Mouse (Mus musculus): ENCODE data around the gene Fam20a. TPM values are rescaled to one million over a fixed set of nuclear protein-coding genes. Genes with fewer than 3 reads are reported as not detected.

The Fam20a gene
- polyA plus RNA-seq, 1 experiment from 2014 or later, result 28.0 TPM

DNA sequence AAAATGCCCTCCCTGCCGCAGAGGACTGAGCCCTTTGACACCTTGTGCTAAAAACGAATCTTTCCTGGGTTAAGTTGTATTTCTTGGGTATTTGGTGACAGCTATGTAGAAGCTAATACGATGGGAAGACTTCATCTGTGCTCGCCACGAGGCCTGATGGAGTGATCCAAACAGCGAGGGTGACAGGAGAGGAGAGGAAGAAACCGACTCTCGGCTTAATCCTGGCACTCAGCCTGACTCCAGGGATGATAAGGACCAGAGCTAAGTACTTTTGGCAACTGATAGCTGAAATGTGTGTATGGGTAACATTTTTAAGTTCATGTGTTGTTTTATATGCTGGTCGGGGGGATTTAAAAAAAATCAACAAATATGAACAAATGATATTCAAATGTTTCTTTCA, 41.1 kb downstream of the Fam20a start:
- 64% methylated on average over 9 of the region's 9 CpGs for WGBS (ENCODE audit: insufficient replicate concordance)
- ATAC-seq (no peak), DNase-seq (no peak)
- Histone ChIP-seq H3K27me3 (ENCODE audit: insufficient read depth, low read length) (no peaks in the 10 kb centered on the region), H3K36me3 (replicated peaks; ENCODE audit: insufficient read depth, low read length) (peaks cover under 1% of the 10 kb centered on the region; the same call in 1 of the 2 replicates), H3K4me3 (ENCODE audit: low read depth, low read length) (no peak overlapping the region), H3K4me2 (ENCODE audit: low read depth, low read length) (no peak overlapping the region), H3K4me1 (ENCODE audit: insufficient read depth) (no peaks in the 10 kb centered on the region), H3K9me3 (ENCODE audit: low read length) (no peaks in the 10 kb centered on the region), H3K27ac (ENCODE audit: low read depth) (no peak overlapping the region), H3K9ac (replicated peaks) (no peak overlapping the region)
- TF ChIP-seq EP300 (IDR thresholded peaks at IDR 0.05; ENCODE audit: low read depth) (no peak), CTCF (IDR thresholded peaks at IDR 0.05; ENCODE audit: low read depth) (no peak)

- Histone ChIP-seq H3K4me1 (ENCODE audit: insufficient read depth) (no peaks in the 10 kb centered on the region), H3K9ac (replicated peaks) (no peak overlapping the region), H3K9me3 (ENCODE audit: low read length) (no peaks in the 10 kb centered on the region), H3K36me3 (replicated peaks; ENCODE audit: insufficient read depth, low read length) (peaks cover 5% of the 10 kb centered on the region; the same call in 1 of the 2 replicates), H3K27me3 (ENCODE audit: insufficient read depth, low read length) (no peaks in the 10 kb centered on the region), H3K27ac (ENCODE audit: low read depth) (no peak overlapping the region), H3K4me3 (ENCODE audit: low read depth, low read length) (no peak overlapping the region), H3K4me2 (ENCODE audit: low read depth, low read length) (no peak overlapping the region)
- 59% methylated on average over 12 of the region's 12 CpGs for WGBS (ENCODE audit: insufficient replicate concordance)
- DNase-seq (no peak), ATAC-seq (no peak)
- TF ChIP-seq CTCF (IDR thresholded peaks at IDR 0.05; ENCODE audit: low read depth), result no peak
- TF ChIP-seq EP300 (IDR thresholded peaks at IDR 0.05; ENCODE audit: low read depth), result no peak
These were observed 43.8 kb downstream of the Fam20a start for GRCm38 (mm10) chr11:109678291-109678690.

GRCm38 (mm10) chr11:109676621-109677373, 45.3 kb downstream of the Fam20a start:
- Histone ChIP-seq H3K4me1 (ENCODE audit: insufficient read depth) (no peaks in the 10 kb centered on the region), H3K4me3 (ENCODE audit: low read depth, low read length) (no peak overlapping the region), H3K9ac (replicated peaks) (no peak overlapping the region), H3K27ac (ENCODE audit: low read depth) (no peak overlapping the region), H3K27me3 (ENCODE audit: insufficient read depth, low read length) (no peaks in the 10 kb centered on the region), H3K36me3 (replicated peaks; ENCODE audit: insufficient read depth, low read length) (peaks cover 5% of the 10 kb centered on the region), H3K9me3 (ENCODE audit: low read length) (no peaks in the 10 kb centered on the region), H3K4me2 (ENCODE audit: low read depth, low read length) (no peak overlapping the region)
- DNase-seq (no peak), ATAC-seq (no peak)
- 70% methylated on average over 12 of the region's 12 CpGs for WGBS (ENCODE audit: insufficient replicate concordance)
- TF ChIP-seq EP300 (IDR thresholded peaks at IDR 0.05; ENCODE audit: low read depth), result no peak
- TF ChIP-seq CTCF (IDR thresholded peaks at IDR 0.05; ENCODE audit: low read depth), result no peak

GRCm38 (mm10) chr11:109675771-109676170, 46.3 kb downstream of the Fam20a start:
- H3K9me3 ChIP-seq (ENCODE audit: low read length), result no peaks in the 10 kb centered on the region
- peaks cover 6% of the 10 kb centered on the region for H3K36me3 ChIP-seq (replicated peaks; ENCODE audit: insufficient read depth, low read length)
- no peak for TF ChIP-seq CTCF (IDR thresholded peaks at IDR 0.05; ENCODE audit: low read depth)
- no peak for TF ChIP-seq EP300 (IDR thresholded peaks at IDR 0.05; ENCODE audit: low read depth)
- ATAC-seq (no peak), DNase-seq (no peak)
- no peak overlapping the region for H3K4me3 ChIP-seq (ENCODE audit: low read depth, low read length)
- no peak overlapping the region for H3K9ac ChIP-seq (replicated peaks)
- no peak overlapping the region for H3K4me2 ChIP-seq (ENCODE audit: low read depth, low read length)
- 79% methylated on average over 9 of the region's 9 CpGs for WGBS (ENCODE audit: insufficient replicate concordance)
- no peak overlapping the region for H3K27ac ChIP-seq (ENCODE audit: low read depth)
- 0 out of 2 replicates have a peak, but pooled peaks cover under 1% of the 10 kb centered on the region for H3K4me1 ChIP-seq (ENCODE audit: insufficient read depth)
- no peaks in the 10 kb centered on the region for H3K27me3 ChIP-seq (ENCODE audit: insufficient read depth, low read length)

GRCm38 (mm10) chr11:109675208-109675607, 46.9 kb downstream of the Fam20a start:
- ATAC-seq (no peak), DNase-seq (no peak)
- Histone ChIP-seq H3K4me1 (ENCODE audit: insufficient read depth) (0 out of 2 replicates have a peak, but pooled peaks cover 3% of the 10 kb centered on the region), H3K36me3 (replicated peaks; ENCODE audit: insufficient read depth, low read length) (peaks cover 11% of the 10 kb centered on the region), H3K4me2 (ENCODE audit: low read depth, low read length) (no peak overlapping the region), H3K27me3 (ENCODE audit: insufficient read depth, low read length) (no peaks in the 10 kb centered on the region), H3K9me3 (ENCODE audit: low read length) (no peaks in the 10 kb centered on the region), H3K9ac (replicated peaks) (no peak overlapping the region), H3K27ac (ENCODE audit: low read depth) (no peak overlapping the region), H3K4me3 (ENCODE audit: low read depth, low read length) (no peak overlapping the region)
- TF ChIP-seq EP300 (IDR thresholded peaks at IDR 0.05; ENCODE audit: low read depth) (no peak), CTCF (IDR thresholded peaks at IDR 0.05; ENCODE audit: low read depth) (no peak)
- WGBS (ENCODE audit: insufficient replicate concordance), result 83% methylated on average over 3 of the region's 3 CpGs

- 0 out of 2 replicates have a peak, but pooled peaks cover 3% of the 10 kb centered on the region for H3K4me1 ChIP-seq (ENCODE audit: insufficient read depth)
- DNase-seq (no peak), ATAC-seq (no peak)
- no peak overlapping the region for H3K27ac ChIP-seq (ENCODE audit: low read depth)
- no peaks in the 10 kb centered on the region for H3K9me3 ChIP-seq (ENCODE audit: low read length)
- H3K4me2 ChIP-seq (ENCODE audit: low read depth, low read length), result no peak overlapping the region
- no peak overlapping the region for H3K4me3 ChIP-seq (ENCODE audit: low read depth, low read length)
- no peaks in the 10 kb centered on the region for H3K27me3 ChIP-seq (ENCODE audit: insufficient read depth, low read length)
- peaks cover 17% of the 10 kb centered on the region for H3K36me3 ChIP-seq (replicated peaks; ENCODE audit: insufficient read depth, low read length)
- H3K9ac ChIP-seq (replicated peaks), result no peak overlapping the region
- TF ChIP-seq CTCF (IDR thresholded peaks at IDR 0.05; ENCODE audit: low read depth) (peak; percentile 30), EP300 (IDR thresholded peaks at IDR 0.05; ENCODE audit: low read depth) (no peak)
- WGBS (ENCODE audit: insufficient replicate concordance), result 76% methylated on average over 11 of the region's 11 CpGs
These were observed 47.5 kb downstream of the Fam20a start for GRCm38 (mm10) chr11:109674542-109674941.

Measured in liver, postnatal 0 days (tissue).